Comparison of ENCODE assay signal across 14 mouse cellular contexts in genomic region chr6:118074151-118074550, GRCm38 (mm10).
DNase-seq lines count a peak whose midpoint lies in the region; ATAC-seq and TF ChIP-seq lines count a peak whose summit lies in the region.
"Had no signal": no experiment of that assay in that cellular context is flagged by ENCODE, and none has a peak within 500 bp of the region (broad histone marks: within the 10 kb centered on the region; RNA-seq: fewer than 3 reads in every experiment).

No protein-coding gene starts in this region.

- no peak for TF ChIP-seq CTCF in cerebellum, adult 2 months (IDR thresholded peaks at IDR 0.05; ENCODE audit: borderline replicate concordance, insufficient read depth, low read depth, low read length)
- TF ChIP-seq CTCF in left cerebral cortex, adult 2 months (IDR thresholded peaks at IDR 0.05) = no peak

- DNase-seq in cerebellum, adult 2 months = peak in 1 of 2 experiments; percentile 38
- DNase-seq in cerebellum, postnatal 36 days = no peak
- DNase-seq in heart, postnatal 14 days = no peak
- DNase-seq in left cerebral cortex, adult 2 months (ENCODE audit: extremely low spot score in 1 of 2, low spot score in 2 of 2) = no peak
- no peak for DNase-seq in left cerebral cortex, adult 18-20 months (ENCODE audit: low spot score in 2 of 2)
- no peak for DNase-seq in embryonic facial prominence, embryonic 10.5 days (ENCODE audit: low spot score)
- DNase-seq: cerebellum, adult 8-10 months; gastrocnemius, postnatal 14 days; kidney, adult 9 months; left cerebral cortex, postnatal 4 days had no signal

- peak overlapping the region; percentile 22 for H3K4me2 ChIP-seq in heart, embryonic 15.5 days
- no peak overlapping the region for H3K4me2 ChIP-seq in neural tube, embryonic 15.5 days

- H3K27me3 ChIP-seq in cerebellum, adult 2 months (ENCODE audit: control insufficient read depth, insufficient read depth, low read length) = no peaks in the 10 kb centered on the region
- no peaks in the 10 kb centered on the region for H3K27me3 ChIP-seq in heart, embryonic 15.5 days
- H3K27me3 ChIP-seq in embryonic facial prominence, embryonic 10.5 days (replicated peaks; ENCODE audit: low read depth, poor library complexity, severe bottlenecking) = no peaks in the 10 kb centered on the region
- H3K27me3 ChIP-seq in neural tube, embryonic 15.5 days (replicated peaks) = no peaks in the 10 kb centered on the region
- H3K27me3 ChIP-seq: Patski had no signal

- intact Hi-C loops in heart, postnatal 14 days (cut with DNase I) = no loop called here
- intact Hi-C loops in left cerebral cortex, adult 2 months (cut with DNase I) = loop anchor here (5.0 kb wide), 1 partner anchor 132 kb away; no protein-coding TSS in a partner anchor

- no peaks in the 10 kb centered on the region for H3K36me3 ChIP-seq in heart, embryonic 15.5 days
- no peaks in the 10 kb centered on the region for H3K36me3 ChIP-seq in embryonic facial prominence, embryonic 10.5 days (replicated peaks)
- no peaks in the 10 kb centered on the region for H3K36me3 ChIP-seq in neural tube, embryonic 15.5 days

- WGBS in cerebellum, adult 2 months = 16% methylated on average over 3 of the region's 3 CpGs
- WGBS in heart, embryonic 15.5 days = 19% methylated on average over 3 of the region's 3 CpGs
- WGBS in embryonic facial prominence, embryonic 10.5 days = 46% methylated on average over 3 of the region's 3 CpGs
- WGBS in neural tube, embryonic 15.5 days = 48% methylated on average over 3 of the region's 3 CpGs

- no peak for ATAC-seq in heart, embryonic 15.5 days (replicated peaks; ENCODE audit: insufficient number of reproducible peaks, insufficient read depth, low FRiP score, low read depth)
- no peak for ATAC-seq in neural tube, embryonic 15.5 days (ENCODE audit: low FRiP score)
- ATAC-seq: Patski had no signal

- H3K9ac ChIP-seq in heart, embryonic 15.5 days = 0 out of 2 replicates have a peak overlapping the region, but pooled peaks have one; percentile 4
- H3K9ac ChIP-seq in neural tube, embryonic 15.5 days (replicated peaks) = no peak overlapping the region
- H3K9ac ChIP-seq: liver, embryonic 14.5 days had no signal

- H3K27ac ChIP-seq in cerebellum, adult 2 months (ENCODE audit: insufficient read depth, low read length) = peak overlapping the region; percentile 19; the same call in 1 of the 2 replicates
- H3K27ac ChIP-seq in heart, embryonic 15.5 days = peak overlapping the region; percentile 21; the same call in 1 of the 2 replicates
- peak overlapping the region; percentile 45 for H3K27ac ChIP-seq in left cerebral cortex, adult 2 months
- 0 out of 2 replicates have a peak overlapping the region, but pooled peaks have one; percentile 35 for H3K27ac ChIP-seq in embryonic facial prominence, embryonic 10.5 days (replicated peaks)
- no peak overlapping the region for H3K27ac ChIP-seq in neural tube, embryonic 15.5 days (replicated peaks)
- H3K27ac ChIP-seq: liver, embryonic 14.5 days had no signal

- TF ChIP-seq POLR2A in cerebellum, adult 2 months (IDR thresholded peaks at IDR 0.05; ENCODE audit: borderline replicate concordance, insufficient read depth, low read length) = no peak

- peaks cover 81% of the 10 kb centered on the region for H3K4me1 ChIP-seq in cerebellum, adult 2 months (ENCODE audit: control insufficient read depth, insufficient read depth, low read length)
- H3K4me1 ChIP-seq in heart, embryonic 15.5 days (replicated peaks) = peaks cover 19% of the 10 kb centered on the region
- peaks cover 14% of the 10 kb centered on the region for H3K4me1 ChIP-seq in embryonic facial prominence, embryonic 10.5 days
- peaks cover 21% of the 10 kb centered on the region for H3K4me1 ChIP-seq in neural tube, embryonic 15.5 days

- H3K4me3 ChIP-seq in cerebellum, adult 2 months (replicated peaks; ENCODE audit: insufficient read depth, low read depth, low read length) = no peak overlapping the region
- H3K4me3 ChIP-seq in heart, embryonic 15.5 days = no peak overlapping the region
- H3K4me3 ChIP-seq in left cerebral cortex, adult 2 months = no peak overlapping the region
- H3K4me3 ChIP-seq in embryonic facial prominence, embryonic 10.5 days = no peak overlapping the region
- no peak overlapping the region for H3K4me3 ChIP-seq in neural tube, embryonic 15.5 days (replicated peaks)

- no peaks in the 10 kb centered on the region for H3K9me3 ChIP-seq in heart, embryonic 15.5 days (replicated peaks)
- H3K9me3 ChIP-seq in embryonic facial prominence, embryonic 10.5 days = no peaks in the 10 kb centered on the region
- no peaks in the 10 kb centered on the region for H3K9me3 ChIP-seq in neural tube, embryonic 15.5 days (replicated peaks)
